Mouse (Mus musculus) heart, postnatal 0 days (tissue): Measurements from ENCODE around the gene Pcbp3. TPM values are rescaled to one million over a fixed set of nuclear protein-coding genes. Genes with fewer than 3 reads are reported as not detected.
A peak's percentile ranks its signal among the peaks of the same experiment; 100 is the strongest.

Experiments used
- ATAC-seq: fragments of 200-750 bp; cut with Nextera tagmentation; 2 replicates; pipeline ENCODE4 v1.8.0; 2017; ENCODE audit warnings: low read depth, moderate number of reproducible peaks, moderate library complexity; ENCODE audit not compliant: insufficient read depth
- DNase-seq: peaks from one replicate; pipeline ENCODE4 v3.0.0-alpha.2; 2016; ENCODE audit warnings: low spot score
- H3K27ac ChIP-seq: fragments of 300-500 bp; sonication (generic); 2 replicates; pipeline ENCODE4 v1.5.1; 2014; ENCODE audit warnings: low read depth, mild to moderate bottlenecking
- H3K27me3 ChIP-seq: fragments of 300-500 bp; sonication (generic); 2 replicates; pipeline ENCODE4 v1.6.1; 2014; ENCODE audit warnings: low read length, mixed read lengths; ENCODE audit not compliant: control insufficient read depth, insufficient read depth
- H3K36me3 ChIP-seq: fragments of 300-500 bp; sonication (generic); replicated peaks from 2 replicates; pipeline ENCODE4 v1.6.1; 2014; ENCODE audit warnings: low read length, mixed read lengths; ENCODE audit not compliant: control insufficient read depth, insufficient read depth
- H3K4me1 ChIP-seq: fragments of 300-500 bp; sonication (generic); 2 replicates; pipeline ENCODE4 v1.6.1; 2014; ENCODE audit warnings: antibody characterized with exemption; ENCODE audit not compliant: control insufficient read depth, insufficient read depth
- H3K4me2 ChIP-seq: fragments of 300-500 bp; sonication (generic); 2 replicates; pipeline ENCODE4 v1.6.1; 2014; ENCODE audit warnings: low read depth, mild to moderate bottlenecking, low read length, moderate library complexity
- H3K4me3 ChIP-seq: fragments of 300-500 bp; sonication (generic); 2 replicates; pipeline ENCODE4 v1.5.1; 2014; ENCODE audit warnings: low read depth, low read length
- H3K9ac ChIP-seq: fragments of 300-500 bp; sonication (generic); replicated peaks from 2 replicates; pipeline ENCODE4 v1.6.1; 2014; ENCODE audit warnings: low read depth, low read length, mixed read lengths
- H3K9me3 ChIP-seq: fragments of 300-500 bp; sonication (generic); replicated peaks from 2 replicates; pipeline ENCODE4 v1.6.1; 2016; ENCODE audit warnings: low read length; ENCODE audit not compliant: control insufficient read depth
- CTCF ChIP-seq: IDR thresholded peaks from 2 replicates; pipeline ENCODE4 v1.5.1; 2016; ENCODE audit warnings: antibody characterized with exemption, control low read depth, low read depth
- EP300 ChIP-seq: IDR thresholded peaks from 2 replicates; pipeline ENCODE4 v1.6.1; 2016; ENCODE audit warnings: antibody characterized with exemption, low read depth
- WGBS: fragments of 180-500 bp; shearing (Covaris S2); extraction: QIAGEN DNeasy Blood & Tissue Kit; methylation state at CpG from one replicate; pipeline ENCODE4 v1.1.7; 2014; 5-methylcytosine and 5-hydroxymethylcytosine counted together
- polyA plus RNA-seq: library from polyadenylated mRNA; unstranded; fragments of >200 nt; fragmentation: Nextera tagmentation; extraction: Ambion mirVana; gene quantifications from 2 replicates; pipeline ENCODE4 v1.2.1, GENCODE M21; 2015
- total RNA-seq: library from RNA; depleted of rRNA; stranded (reverse); fragments of >200 nt; gene quantifications from 2 replicates; pipeline ENCODE4 v1.2.3, GENCODE M21; 2014; ENCODE audit warnings: low replicate concordance

Pcbp3 gene
- total and polyA plus RNA-seq, 2 experiments from 2014 or later = 5.6 to 5.9 TPM

- Histone ChIP-seq H3K36me3 (no peaks in the 10 kb centered on the region), H3K27ac (no peak overlapping the region), H3K27me3 (no peaks in the 10 kb centered on the region), H3K4me3 (no peak overlapping the region), H3K9ac (no peak overlapping the region), H3K4me1 (no peaks in the 10 kb centered on the region), H3K9me3 (no peaks in the 10 kb centered on the region), H3K4me2 (no peak overlapping the region)
- TF ChIP-seq CTCF (no peak), EP300 (no peak)
- ATAC-seq = no peak
- no peak for DNase-seq
- 57% methylated on average over 8 of the region's 8 CpGs for WGBS
These were observed 89.0 kb downstream of the Pcbp3 start for GRCm38 (mm10) chr10:76872736-76873135.

GRCm38 (mm10) chr10:76865936-76866335 is 95.8 kb downstream of the Pcbp3 start:
- no peak for ATAC-seq

GRCm38 (mm10) chr10:76860998-76861397 is 100.7 kb downstream of the Pcbp3 start:
- 61% methylated on average over 3 of the region's 3 CpGs for WGBS
- H3K9ac ChIP-seq = no peak overlapping the region
- no peaks in the 10 kb centered on the region for H3K4me1 ChIP-seq
- H3K4me2 ChIP-seq = no peak overlapping the region
- H3K4me3 ChIP-seq = no peak overlapping the region
- no peaks in the 10 kb centered on the region for H3K27me3 ChIP-seq
- no peaks in the 10 kb centered on the region for H3K36me3 ChIP-seq
- H3K9me3 ChIP-seq = no peaks in the 10 kb centered on the region
- H3K27ac ChIP-seq = no peak overlapping the region
- DNase-seq (no peak), ATAC-seq (no peak)
- TF ChIP-seq CTCF (peak; percentile 20; the same call in 1 of the 2 replicates), EP300 (no peak)

More at GRCm38 (mm10) chr10:76865936-76866335, 95.8 kb downstream of the Pcbp3 start:
- H3K9me3 ChIP-seq = no peaks in the 10 kb centered on the region
- TF ChIP-seq EP300 (no peak), CTCF (no peak)
- H3K9ac ChIP-seq = no peak overlapping the region
- H3K4me3 ChIP-seq = no peak overlapping the region
- no peak overlapping the region for H3K27ac ChIP-seq
- DNase-seq = no peak
- no peak overlapping the region for H3K4me2 ChIP-seq
- H3K27me3 ChIP-seq = no peaks in the 10 kb centered on the region
- no peaks in the 10 kb centered on the region for H3K36me3 ChIP-seq
- H3K4me1 ChIP-seq = no peaks in the 10 kb centered on the region

- Histone ChIP-seq H3K27me3 (no peaks in the 10 kb centered on the region), H3K9ac (no peak overlapping the region), H3K4me2 (no peak overlapping the region), H3K36me3 (no peaks in the 10 kb centered on the region), H3K9me3 (no peaks in the 10 kb centered on the region), H3K27ac (no peak overlapping the region), H3K4me1 (no peaks in the 10 kb centered on the region), H3K4me3 (no peak overlapping the region)
- TF ChIP-seq CTCF (no peak), EP300 (no peak)
- ATAC-seq (no peak), DNase-seq (no peak)
- 66% methylated on average over 12 of the region's 12 CpGs for WGBS
These were observed 102.1 kb downstream of the Pcbp3 start for GRCm38 (mm10) chr10:76859355-76860127.

- no peak for ATAC-seq
- 72% methylated on average over 2 of the region's 2 CpGs for WGBS
- no peaks in the 10 kb centered on the region for H3K36me3 ChIP-seq
These were observed 103.8 kb downstream of the Pcbp3 start for GRCm38 (mm10) chr10:76857879-76858278.

GRCm38 (mm10) chr10:76846480-76846879 is 115.2 kb downstream of the Pcbp3 start:
- Histone ChIP-seq H3K9me3 (no peaks in the 10 kb centered on the region), H3K9ac (no peak overlapping the region), H3K4me3 (no peak overlapping the region), H3K27me3 (no peaks in the 10 kb centered on the region), H3K36me3 (no peaks in the 10 kb centered on the region), H3K27ac (no peak overlapping the region), H3K4me1 (no peaks in the 10 kb centered on the region), H3K4me2 (no peak overlapping the region)
- no peak for ATAC-seq
- no peak for TF ChIP-seq CTCF
- TF ChIP-seq EP300 = no peak
- WGBS = 73% methylated on average over 5 of the region's 5 CpGs
- no peak for DNase-seq

More at GRCm38 (mm10) chr10:76857879-76858278, 103.8 kb downstream of the Pcbp3 start:
- Histone ChIP-seq H3K4me3 (no peak overlapping the region), H3K27me3 (no peaks in the 10 kb centered on the region), H3K9me3 (no peaks in the 10 kb centered on the region), H3K27ac (no peak overlapping the region), H3K9ac (no peak overlapping the region), H3K4me1 (no peaks in the 10 kb centered on the region), H3K4me2 (no peak overlapping the region)
- TF ChIP-seq EP300 (no peak), CTCF (no peak)
- DNase-seq = no peak
